Mouse (Mus musculus) CH12.LX (cell line): ENCODE data around the gene Tmem189. TPM values are rescaled to one million over a fixed set of nuclear protein-coding genes. Genes with fewer than 3 reads are reported as not detected.

Source experiments
- DNase-seq: peaks from one replicate; pipeline ENCODE4 v3.0.0-alpha.2; 2013; ENCODE audit errors: extremely low read depth
- H3K27ac ChIP-seq: 2 replicates; pipeline ENCODE4 v1.5.1; 2012; ENCODE audit warnings: low read depth, mild to moderate bottlenecking, control low read depth, moderate library complexity; ENCODE audit not compliant: insufficient read depth
- H3K27me3 ChIP-seq: replicated peaks from 2 replicates; pipeline ENCODE3; 2012; ENCODE audit warnings: inconsistent platforms
- H3K36me3 ChIP-seq, 2 experiments: replicated peaks in 1 of 2; 2 replicates each; pipeline versions ENCODE3 to v1.6.1; 2012; ENCODE audit warnings: inconsistent platforms in 1 of 2, low read length in 1 of 2, mild to moderate bottlenecking in 1 of 2, mixed read lengths in 1 of 2, moderate library complexity in 1 of 2; ENCODE audit not compliant: control insufficient read depth in 1 of 2, insufficient read depth in 1 of 2
- H3K4me1 ChIP-seq, 2 experiments: 2 replicates each; pipeline ENCODE4 v1.6.1; 2012; ENCODE audit warnings: inconsistent platforms in 1 of 2, moderate library complexity in 1 of 2; ENCODE audit not compliant: insufficient read depth in 2 of 2, control insufficient read depth in 1 of 2
- H3K4me2 ChIP-seq: 2 replicates; pipeline ENCODE4 v1.6.1; 2012; ENCODE audit warnings: low read depth, mild to moderate bottlenecking, control low read depth; ENCODE audit not compliant: poor library complexity, insufficient read depth, severe bottlenecking
- H3K4me3 ChIP-seq, 3 experiments: fragments of 150-350 bp in 1 of 3; sonication (generic) in 1 of 3; replicated peaks in 1 of 3; 2 replicates each; pipeline versions ENCODE3 to v1.5.1; 2011 to 2012; ENCODE audit warnings: low read depth in 2 of 3, low read length in 2 of 3, mild to moderate bottlenecking in 2 of 3, moderate library complexity in 2 of 3, control low read depth in 1 of 3, improper control_type of control experiment in 1 of 3, inconsistent platforms in 1 of 3, mixed read lengths in 1 of 3; ENCODE audit not compliant: poor library complexity in 1 of 3
- H3K79me2 ChIP-seq: replicated peaks from 2 replicates; pipeline ENCODE4 v1.6.1; 2012; ENCODE audit warnings: mild to moderate bottlenecking, moderate library complexity; ENCODE audit not compliant: control insufficient read depth, poor library complexity, insufficient read depth, severe bottlenecking; ENCODE audit errors: extremely low read depth
- H3K9ac ChIP-seq: 2 replicates; pipeline ENCODE4 v1.6.1; 2012; ENCODE audit warnings: low read depth, mild to moderate bottlenecking, control low read depth, moderate library complexity; ENCODE audit not compliant: insufficient read depth
- H3K9me3 ChIP-seq: replicated peaks from 2 replicates; pipeline ENCODE3; 2012; ENCODE audit warnings: low read length, inconsistent platforms, mixed read lengths
- ELF1 ChIP-seq: IDR thresholded peaks from 2 replicates; pipeline ENCODE4 v1.6.1; 2014; ENCODE audit warnings: low read depth, mild to moderate bottlenecking, inconsistent platforms, low read length, improper control_type of control experiment
- IRF4 ChIP-seq: IDR thresholded peaks from 2 replicates; pipeline ENCODE4 v1.6.1; 2014; ENCODE audit warnings: low read depth, mild to moderate bottlenecking, inconsistent platforms, low read length, improper control_type of control experiment
- JUN ChIP-seq: IDR thresholded peaks from 2 replicates; pipeline ENCODE4 v1.6.1; 2011; ENCODE audit warnings: low read depth, mild to moderate bottlenecking, low read length, improper control_type of control experiment, moderate library complexity; ENCODE audit not compliant: insufficient read depth
- MAX ChIP-seq: IDR thresholded peaks from 2 replicates; pipeline ENCODE4 v1.6.1; 2011; ENCODE audit warnings: low read length, improper control_type of control experiment
- MYC ChIP-seq: IDR thresholded peaks from 2 replicates; pipeline ENCODE4 v1.6.1; 2011; ENCODE audit warnings: low read depth, mild to moderate bottlenecking, improper control_type of control experiment, low read length
- NELFE ChIP-seq: IDR thresholded peaks from 2 replicates; pipeline ENCODE4 v1.6.1; 2011; ENCODE audit warnings: low read depth, low read length, improper control_type of control experiment
- PAX5 ChIP-seq: IDR thresholded peaks from 2 replicates; pipeline ENCODE4 v1.6.1; 2012; ENCODE audit warnings: low read length, inconsistent platforms, mixed read lengths
- POLR2AphosphoS2 ChIP-seq: IDR thresholded peaks from 2 replicates; pipeline ENCODE4 v1.6.1; 2011; ENCODE audit warnings: low read depth, low read length, improper control_type of control experiment
- SIN3A ChIP-seq: IDR thresholded peaks from 2 replicates; pipeline ENCODE4 v1.6.1; 2012; ENCODE audit warnings: low read length, improper control_type of control experiment, inconsistent platforms
- UBTF ChIP-seq: IDR thresholded peaks from 2 replicates; pipeline ENCODE4 v1.6.1; 2012; ENCODE audit warnings: low read depth, mild to moderate bottlenecking, inconsistent platforms, low read length, improper control_type of control experiment, moderate library complexity
- ZC3H11A ChIP-seq: IDR thresholded peaks from 2 replicates; pipeline ENCODE4 v1.6.1; 2012; ENCODE audit warnings: low read depth, mild to moderate bottlenecking, inconsistent platforms, low read length, improper control_type of control experiment
- ZKSCAN1 ChIP-seq: IDR thresholded peaks from 2 replicates; pipeline ENCODE4 v1.6.1; 2012; ENCODE audit warnings: low read depth, inconsistent platforms, low read length, improper control_type of control experiment, borderline replicate concordance
- dilution Hi-C: fragments of 300-500 bp; cut with MboI; formaldehyde crosslinking; loops from 2 replicates; pipeline ENCODE4 v1.14.3; 2020; ENCODE audit warnings: low sequenced_read_pairs; ENCODE audit not compliant: extremely low pct_unique_long_range_greater_than_20kb, extremely low pct_ligation_motif_present
- in situ Hi-C: fragments of 300-500 bp; cut with MboI; formaldehyde crosslinking; loops from 3 replicates; pipeline ENCODE4 v1.14.3; 2019; ENCODE audit warnings: low sequenced_read_pairs, low pct_ligation_motif_present, low pct_unique_long_range_greater_than_20kb, mixed read lengths
- polyA plus RNA-seq: library from polyadenylated mRNA; unstranded; fragments of >175 nt; gene quantifications from 2 replicates; pipeline ENCODE4 v1.2.1, GENCODE M21; 2012; ENCODE audit warnings: low read depth; ENCODE audit not compliant: insufficient read length
- total RNA-seq, 2 experiments: library from RNA; depleted of rRNA; stranded (reverse); fragments of 300-350 nt in 1 of 2; fragments of >200 nt in 1 of 2; gene quantifications; 2 replicates each; pipeline ENCODE4 v1.2.3; 2012 to 2014

Tmem189 gene
- total and polyA plus RNA-seq, 3 experiments = 27.9 to 30.9 (median 29.5) TPM

GRCm38 (mm10) chr2:167717208-167717607, 27.6 kb upstream of the Tmem189 start:
- Histone ChIP-seq H3K9me3 (peaks cover 7% of the 10 kb centered on the region), H3K79me2 (no peaks in the 10 kb centered on the region), H3K27me3 (peaks cover 87% of the 10 kb centered on the region), H3K4me2 (no peak overlapping the region), H3K27ac (no peak overlapping the region), H3K36me3 (no peaks in the 10 kb centered on the region), H3K4me1 (no peaks in the 10 kb centered on the region), H3K9ac (no peak overlapping the region), H3K4me3 (no peak overlapping the region)
- in situ Hi-C loops (no loop called here), dilution Hi-C loops (no loop called here)
- TF ChIP-seq MYC = no peak
- no peak for TF ChIP-seq JUN
- no peak for TF ChIP-seq ZKSCAN1
- no peak for TF ChIP-seq PAX5
- TF ChIP-seq NELFE = no peak
- no peak for TF ChIP-seq ELF1
- TF ChIP-seq ZC3H11A = no peak
- TF ChIP-seq IRF4 = no peak
- TF ChIP-seq SIN3A = no peak
- TF ChIP-seq POLR2AphosphoS2 = no peak
- no peak for TF ChIP-seq MAX
- no peak for TF ChIP-seq UBTF
- no peak for DNase-seq

- dilution Hi-C loops = no loop called here
- Histone ChIP-seq H3K36me3 (no peaks in the 10 kb centered on the region), H3K27ac (no peak overlapping the region), H3K4me3 (no peak overlapping the region), H3K9ac (no peak overlapping the region), H3K4me1 (no peaks in the 10 kb centered on the region), H3K27me3 (peaks cover 86% of the 10 kb centered on the region), H3K79me2 (no peaks in the 10 kb centered on the region), H3K9me3 (peaks cover 7% of the 10 kb centered on the region), H3K4me2 (no peak overlapping the region)
- in situ Hi-C loops = no loop called here
- no peak for DNase-seq
- no peak for TF ChIP-seq JUN
- TF ChIP-seq, all 38 proteins: peak for 0
Measured at GRCm38 (mm10) chr2:167715008-167715407, 25.4 kb upstream of the Tmem189 start.

GRCm38 (mm10) chr2:167714298-167714697, 24.7 kb upstream of the Tmem189 start:
- H3K79me2 ChIP-seq = no peaks in the 10 kb centered on the region
- TF ChIP-seq IRF4 (no peak), ZKSCAN1 (no peak)
- no peak overlapping the region for H3K4me2 ChIP-seq
- no peaks in the 10 kb centered on the region for H3K4me1 ChIP-seq
- dilution Hi-C loops = no loop called here
- no peaks in the 10 kb centered on the region for H3K36me3 ChIP-seq
- peaks cover 7% of the 10 kb centered on the region for H3K9me3 ChIP-seq
- in situ Hi-C loops = no loop called here
- no peak overlapping the region for H3K9ac ChIP-seq
- H3K4me3 ChIP-seq = no peak overlapping the region
- no peak overlapping the region for H3K27ac ChIP-seq
- no peak for DNase-seq
- peaks cover 85% of the 10 kb centered on the region for H3K27me3 ChIP-seq
